Mouse (Mus musculus) liver, embryonic 13.5 days (tissue): ENCODE results near the gene Ryr3. TPM values are rescaled to one million over a fixed set of nuclear protein-coding genes. Genes with fewer than 3 reads are reported as not detected.
A peak's percentile ranks its signal among the peaks of the same experiment; 100 is the strongest.

ENCODE experiments used
- ATAC-seq: fragments of 200-750 bp; cut with Nextera tagmentation; 2 replicates; pipeline ENCODE4 v1.8.0; 2017; ENCODE audit warnings: low read depth, mild to moderate bottlenecking, moderate number of reproducible peaks, moderate library complexity
- DNase-seq: peaks from one replicate; pipeline ENCODE4 v3.0.0; 2022
- H3K27ac ChIP-seq: fragments of 300-500 bp; sonication (generic); 2 replicates; pipeline ENCODE4 v1.5.1; 2015; ENCODE audit warnings: moderate library complexity, mild to moderate bottlenecking, inconsistent platforms
- H3K27me3 ChIP-seq: fragments of 300-500 bp; sonication (generic); 2 replicates; pipeline ENCODE4 v1.6.1; 2015; ENCODE audit warnings: mild to moderate bottlenecking, inconsistent platforms
- H3K36me3 ChIP-seq: fragments of 300-500 bp; sonication (generic); 2 replicates; pipeline ENCODE4 v1.6.1; 2015; ENCODE audit warnings: mild to moderate bottlenecking, inconsistent platforms
- H3K4me1 ChIP-seq: fragments of 300-500 bp; sonication (generic); replicated peaks from 2 replicates; pipeline ENCODE4 v1.6.1; 2015; ENCODE audit warnings: inconsistent platforms
- H3K4me2 ChIP-seq: fragments of 300-500 bp; sonication (generic); 2 replicates; pipeline ENCODE4 v1.6.1; 2015; ENCODE audit warnings: inconsistent platforms, mild to moderate bottlenecking, moderate library complexity
- H3K4me3 ChIP-seq: fragments of 300-500 bp; sonication (generic); replicated peaks from 2 replicates; pipeline ENCODE4 v1.5.1; 2015; ENCODE audit warnings: mild to moderate bottlenecking, inconsistent platforms
- H3K9ac ChIP-seq: fragments of 300-500 bp; sonication (generic); 2 replicates; pipeline ENCODE4 v1.6.1; 2015; ENCODE audit warnings: mild to moderate bottlenecking, inconsistent platforms
- H3K9me3 ChIP-seq: fragments of 300-500 bp; sonication (generic); replicated peaks from 2 replicates; pipeline ENCODE4 v1.6.1; 2016; ENCODE audit warnings: inconsistent platforms
- WGBS: fragments of 180-500 bp; shearing (Covaris S2); methylation state at CpG from one replicate; pipeline ENCODE4 v1.1.7; 2015; ENCODE audit not compliant: insufficient replicate concordance; 5-methylcytosine and 5-hydroxymethylcytosine counted together
- polyA plus RNA-seq: library from polyadenylated mRNA; unstranded; fragments of >200 nt; fragmentation: Nextera tagmentation; extraction: Ambion mirVana; gene quantifications from 2 replicates; pipeline ENCODE4 v1.2.1, GENCODE M21; 2015

Ryr3 gene
- polyA plus RNA-seq, 1 experiment from 2014 or later: 0.12 TPM

DNA sequence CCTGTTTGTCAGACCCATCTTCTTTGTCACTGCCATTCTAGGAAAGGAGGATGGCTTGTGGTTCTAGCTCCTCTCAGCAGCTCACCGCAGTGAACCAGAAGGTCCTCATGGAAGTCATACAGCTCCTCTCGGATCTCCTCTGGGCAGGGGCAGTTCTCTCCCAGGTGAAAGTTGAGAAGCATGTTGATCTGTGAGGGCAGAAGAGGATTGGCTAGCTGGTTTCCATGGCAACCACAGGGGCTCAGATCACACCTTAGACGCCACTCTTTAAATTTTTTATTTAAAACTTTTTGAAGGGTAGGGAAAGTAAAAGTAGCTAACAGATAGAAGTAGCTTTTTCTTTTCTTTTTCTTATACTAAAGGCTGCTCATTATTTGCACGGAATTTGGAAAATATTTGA lies 390.3 kb downstream of the Ryr3 start:
- WGBS: 27% methylated on average over 4 of the region's 4 CpGs
- H3K9me3 ChIP-seq: no peaks in the 10 kb centered on the region
- no peak overlapping the region for H3K4me3 ChIP-seq
- no peaks in the 10 kb centered on the region for H3K4me1 ChIP-seq
- DNase-seq (no peak), ATAC-seq (no peak)
- no peaks in the 10 kb centered on the region for H3K27me3 ChIP-seq
- H3K36me3 ChIP-seq: no peaks in the 10 kb centered on the region
- H3K27ac ChIP-seq: no peak overlapping the region
- no peak overlapping the region for H3K9ac ChIP-seq
- H3K4me2 ChIP-seq: no peak overlapping the region

- DNase-seq (no peak), ATAC-seq (no peak)
- no peak overlapping the region for H3K4me2 ChIP-seq
- 41% methylated on average over 3 of the region's 3 CpGs for WGBS
- no peaks in the 10 kb centered on the region for H3K36me3 ChIP-seq
- no peaks in the 10 kb centered on the region for H3K27me3 ChIP-seq
- no peaks in the 10 kb centered on the region for H3K4me1 ChIP-seq
- H3K27ac ChIP-seq: no peak overlapping the region
- no peak overlapping the region for H3K9ac ChIP-seq
- no peak overlapping the region for H3K4me3 ChIP-seq
- no peaks in the 10 kb centered on the region for H3K9me3 ChIP-seq
Observed at GRCm38 (mm10) chr2:112822721-112823120, 394.2 kb downstream of the Ryr3 start.

- 76% methylated on average over 2 of the region's 2 CpGs for WGBS
- Histone ChIP-seq H3K36me3 (no peaks in the 10 kb centered on the region), H3K4me2 (no peak overlapping the region), H3K4me1 (no peaks in the 10 kb centered on the region), H3K9me3 (no peaks in the 10 kb centered on the region), H3K4me3 (no peak overlapping the region), H3K27me3 (no peaks in the 10 kb centered on the region), H3K27ac (no peak overlapping the region), H3K9ac (no peak overlapping the region)
- no peak for DNase-seq
- ATAC-seq: no peak
Observed at GRCm38 (mm10) chr2:112819059-112819458, 397.8 kb downstream of the Ryr3 start.

DNA sequence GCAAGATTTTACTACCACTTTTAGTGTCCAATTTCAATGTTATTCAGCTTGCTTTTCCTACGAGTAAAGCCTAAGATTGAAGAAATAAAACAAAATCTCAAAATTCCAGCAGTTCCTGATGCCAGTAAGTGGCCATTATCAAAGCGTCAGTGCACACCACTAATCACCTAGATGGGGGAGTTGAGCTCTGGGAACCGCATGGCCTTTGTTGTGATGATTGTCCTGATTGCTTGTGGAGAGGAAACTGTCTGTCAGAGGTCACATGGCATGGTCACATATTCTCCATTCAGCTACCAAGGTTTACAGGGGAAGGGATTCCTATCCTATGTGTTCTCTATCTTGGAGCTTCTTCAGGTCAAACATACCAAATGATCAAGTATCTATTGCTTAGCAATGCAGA lies 399.9 kb downstream of the Ryr3 start:
- Histone ChIP-seq H3K27me3 (no peaks in the 10 kb centered on the region), H3K4me3 (no peak overlapping the region), H3K4me1 (no peaks in the 10 kb centered on the region), H3K36me3 (no peaks in the 10 kb centered on the region), H3K4me2 (no peak overlapping the region), H3K9ac (no peak overlapping the region), H3K9me3 (no peaks in the 10 kb centered on the region), H3K27ac (no peak overlapping the region)
- ATAC-seq (no peak), DNase-seq (no peak)
- 47% methylated on average over 3 of the region's 3 CpGs for WGBS

GRCm38 (mm10) chr2:112815960-112816359 lies 400.9 kb downstream of the Ryr3 start:
- no peak overlapping the region for H3K27ac ChIP-seq

DNA sequence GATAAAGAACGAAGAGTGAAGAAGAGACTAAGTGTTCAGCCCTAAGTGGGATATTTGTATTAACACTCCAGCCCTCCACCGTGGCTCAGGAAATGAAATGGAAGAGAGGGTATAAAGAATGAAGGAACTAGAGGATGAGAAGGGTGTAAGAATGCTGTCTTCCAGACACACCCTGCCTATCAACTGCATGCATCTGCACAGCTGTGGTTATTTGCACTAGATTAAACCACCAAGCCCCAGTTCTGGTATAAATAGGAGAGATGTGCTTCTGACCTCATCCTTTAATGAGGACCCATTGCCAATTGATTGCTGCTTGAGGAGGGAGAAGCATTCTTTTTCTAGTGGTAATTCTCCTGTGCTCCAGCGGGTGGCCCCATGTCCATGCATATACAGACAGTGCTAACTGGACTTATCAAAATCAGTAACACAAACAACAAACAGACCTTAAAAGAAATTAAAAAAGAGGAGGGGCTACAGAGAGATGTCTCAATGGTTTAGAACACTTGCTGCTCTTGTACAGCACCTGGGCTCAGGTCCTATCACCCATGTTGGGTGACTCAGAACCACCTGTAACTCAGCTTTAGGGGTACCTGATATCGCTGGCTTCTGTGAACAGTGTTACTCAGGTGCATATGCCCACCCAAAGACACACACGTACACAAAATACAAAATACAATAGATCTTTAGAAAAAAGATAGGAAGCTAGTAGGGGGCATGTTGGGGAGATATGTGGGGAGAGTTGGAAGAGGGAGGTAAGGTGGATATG lies 404.1 kb downstream of the Ryr3 start:
- DNase-seq: no peak
- H3K27ac ChIP-seq: no peak overlapping the region
- no peaks in the 10 kb centered on the region for H3K4me1 ChIP-seq

More at GRCm38 (mm10) chr2:112815960-112816359, 400.9 kb downstream of the Ryr3 start:
- H3K27me3 ChIP-seq: no peaks in the 10 kb centered on the region
- H3K4me1 ChIP-seq: no peaks in the 10 kb centered on the region
- no peak overlapping the region for H3K4me3 ChIP-seq
- H3K9ac ChIP-seq: no peak overlapping the region
- no peak for ATAC-seq
- 57% methylated on average over 3 of the region's 3 CpGs for WGBS
- no peaks in the 10 kb centered on the region for H3K9me3 ChIP-seq
- H3K36me3 ChIP-seq: no peaks in the 10 kb centered on the region
- no peak overlapping the region for H3K4me2 ChIP-seq
- no peak for DNase-seq

DNA sequence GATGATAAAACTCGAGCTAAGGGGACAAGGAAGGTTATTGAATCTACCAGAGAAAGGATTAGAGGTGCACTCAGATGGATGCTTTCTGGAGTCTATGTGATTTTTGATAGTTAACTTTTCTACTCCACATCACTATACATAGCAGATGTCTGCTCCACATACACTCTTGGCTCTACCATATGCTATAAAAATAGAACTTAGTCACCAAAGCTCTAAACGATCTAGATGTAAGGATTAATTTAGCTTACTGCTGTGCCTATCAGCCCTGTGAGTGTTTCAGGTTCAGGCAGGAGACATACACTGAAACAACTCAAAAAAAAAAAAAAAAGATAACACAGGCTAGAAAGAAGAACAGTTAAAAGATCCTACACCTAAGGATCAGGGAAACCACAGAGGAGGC lies 410.9 kb downstream of the Ryr3 start:
- H3K36me3 ChIP-seq: no peaks in the 10 kb centered on the region
- no peaks in the 10 kb centered on the region for H3K27me3 ChIP-seq
- no peak overlapping the region for H3K9ac ChIP-seq
- no peak overlapping the region for H3K4me2 ChIP-seq
- 30% methylated on average over 2 of the region's 2 CpGs for WGBS
- no peak for DNase-seq
- H3K4me1 ChIP-seq: no peaks in the 10 kb centered on the region
- H3K9me3 ChIP-seq: no peaks in the 10 kb centered on the region
- no peak overlapping the region for H3K4me3 ChIP-seq
- H3K27ac ChIP-seq: no peak overlapping the region
- no peak for ATAC-seq

More for the DNA sequence above, 404.1 kb downstream of the Ryr3 start:
- ATAC-seq: peak; percentile 59
- H3K4me3 ChIP-seq: no peak overlapping the region
- no peaks in the 10 kb centered on the region for H3K27me3 ChIP-seq
- WGBS: 50% methylated on average over 5 of the region's 5 CpGs
- H3K9me3 ChIP-seq: no peaks in the 10 kb centered on the region
- no peak overlapping the region for H3K4me2 ChIP-seq
- no peaks in the 10 kb centered on the region for H3K36me3 ChIP-seq
- H3K9ac ChIP-seq: no peak overlapping the region

DNA sequence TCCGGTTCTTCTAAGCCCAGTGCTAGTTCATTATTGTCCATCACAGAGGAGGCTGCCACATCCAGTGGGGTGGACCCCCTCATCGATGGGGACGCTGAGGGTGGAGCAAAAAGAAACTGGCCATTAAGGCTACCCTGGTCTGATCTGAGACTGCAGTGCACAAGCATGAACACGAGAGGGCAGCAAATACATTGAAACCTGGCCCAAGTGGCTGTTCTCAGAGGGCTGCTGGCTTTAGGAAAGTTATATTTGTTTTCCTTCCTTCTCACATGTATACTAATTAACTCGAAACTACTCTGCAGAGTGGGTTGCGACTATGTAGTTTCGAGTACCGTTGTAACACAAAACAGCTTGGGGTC lies 416.9 kb downstream of the Ryr3 start:
- Histone ChIP-seq H3K4me1 (no peaks in the 10 kb centered on the region), H3K27me3 (no peaks in the 10 kb centered on the region), H3K9me3 (no peaks in the 10 kb centered on the region), H3K9ac (no peak overlapping the region), H3K4me3 (no peak overlapping the region), H3K36me3 (no peaks in the 10 kb centered on the region), H3K4me2 (no peak overlapping the region), H3K27ac (no peak overlapping the region)
- no peak for ATAC-seq
- 13% methylated on average over 8 of the region's 8 CpGs for WGBS
- DNase-seq: peak; percentile 2

DNA sequence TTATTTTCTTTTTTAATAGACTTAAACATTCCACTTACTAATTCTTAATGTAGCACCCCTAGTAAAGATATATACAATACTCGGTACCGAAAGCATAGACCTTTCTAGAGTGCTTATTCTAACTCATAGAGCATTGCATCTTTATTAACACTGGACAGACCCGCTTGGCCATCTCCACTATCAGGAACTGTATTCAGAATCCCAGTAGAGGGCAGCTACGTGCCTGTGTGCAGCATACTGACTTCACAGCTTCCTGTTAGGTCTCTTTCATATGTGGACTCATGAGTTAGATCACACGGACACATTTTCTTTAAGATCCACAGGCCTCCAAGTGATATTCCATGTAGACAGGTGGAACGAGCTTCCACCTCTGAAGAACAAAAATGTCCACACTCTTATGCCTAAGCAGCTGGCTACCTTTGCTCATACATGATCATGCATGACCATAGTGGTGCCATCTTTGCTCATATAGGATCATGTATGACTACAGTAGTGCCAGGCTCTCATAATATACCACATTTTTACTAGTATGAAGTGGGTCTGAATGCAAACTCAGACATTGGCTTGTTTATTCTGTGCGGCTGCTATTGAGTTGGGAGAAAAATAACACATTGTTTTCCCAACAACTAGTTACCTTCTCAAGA lies 417.4 kb downstream of the Ryr3 start:
- H3K4me3 ChIP-seq: no peak overlapping the region
- no peak for ATAC-seq
- H3K4me2 ChIP-seq: no peak overlapping the region
- no peaks in the 10 kb centered on the region for H3K36me3 ChIP-seq
- no peaks in the 10 kb centered on the region for H3K4me1 ChIP-seq
- no peak overlapping the region for H3K9ac ChIP-seq
- no peak overlapping the region for H3K27ac ChIP-seq
- WGBS: 57% methylated on average over 7 of the region's 7 CpGs
- H3K27me3 ChIP-seq: no peaks in the 10 kb centered on the region
- DNase-seq: no peak
- H3K9me3 ChIP-seq: no peaks in the 10 kb centered on the region

- H3K27ac ChIP-seq: no peak overlapping the region
- no peak overlapping the region for H3K9ac ChIP-seq
- no peak overlapping the region for H3K4me2 ChIP-seq
- ATAC-seq (no peak), DNase-seq (no peak)
- no peaks in the 10 kb centered on the region for H3K4me1 ChIP-seq
- no peaks in the 10 kb centered on the region for H3K9me3 ChIP-seq
- H3K36me3 ChIP-seq: no peaks in the 10 kb centered on the region
- no peaks in the 10 kb centered on the region for H3K27me3 ChIP-seq
- H3K4me3 ChIP-seq: no peak overlapping the region
- 35% methylated on average over 2 of the region's 2 CpGs for WGBS
Observed at GRCm38 (mm10) chr2:112781631-112782030, 435.3 kb downstream of the Ryr3 start.

DNA sequence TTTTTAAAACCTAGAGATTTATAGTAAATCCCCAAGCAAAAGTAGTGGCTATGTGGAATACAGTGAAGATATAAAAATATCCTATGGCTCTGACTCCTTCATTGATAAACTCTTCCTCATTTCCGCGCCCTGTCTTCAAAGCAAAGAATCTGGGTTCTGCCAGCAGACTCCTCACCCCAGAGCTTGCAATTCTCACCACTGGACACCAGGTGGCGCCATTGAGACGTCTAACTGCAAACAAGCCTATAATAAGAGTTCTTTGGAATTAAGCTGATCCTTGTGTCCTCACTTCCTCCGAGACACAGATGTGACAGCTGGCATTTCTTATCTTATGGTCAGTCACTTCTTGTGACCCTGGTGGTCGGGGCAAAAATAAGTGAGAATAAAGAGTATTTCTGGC lies 442.1 kb downstream of the Ryr3 start:
- whole genome bisulfite sequencing: 14% methylated on average over 6 of the region's 6 CpGs
- no peak overlapping the region for H3K4me2 ChIP-seq
- DNase-seq (peak; percentile 36), ATAC-seq (no peak)
- H3K4me3 ChIP-seq: no peak overlapping the region
- H3K9ac ChIP-seq: no peak overlapping the region
- no peak overlapping the region for H3K27ac ChIP-seq
- H3K36me3 ChIP-seq: no peaks in the 10 kb centered on the region
- no peaks in the 10 kb centered on the region for H3K4me1 ChIP-seq
- H3K9me3 ChIP-seq: no peaks in the 10 kb centered on the region
- H3K27me3 ChIP-seq: no peaks in the 10 kb centered on the region

DNA sequence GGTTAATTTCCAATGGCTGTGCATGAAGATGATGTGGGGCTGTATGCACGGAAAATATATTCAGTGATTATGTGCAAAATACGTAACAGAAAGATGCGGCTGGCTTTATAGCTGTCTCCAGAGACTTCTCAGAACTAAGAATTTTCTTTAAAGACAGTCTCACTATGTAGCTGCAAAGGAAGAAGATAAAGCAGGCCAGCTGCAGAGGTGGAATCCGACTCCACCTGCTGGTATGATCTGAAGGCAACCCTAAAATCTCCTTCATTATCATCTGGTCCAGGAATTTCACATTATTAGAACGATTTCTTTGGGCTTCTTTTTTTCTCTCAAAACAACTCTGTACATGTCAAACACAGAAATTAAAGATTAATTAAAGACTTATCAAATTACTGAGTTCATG lies 449.2 kb downstream of the Ryr3 start:
- no peak overlapping the region for H3K9ac ChIP-seq
- H3K4me2 ChIP-seq: no peak overlapping the region
- no peak overlapping the region for H3K4me3 ChIP-seq
- H3K4me1 ChIP-seq: no peaks in the 10 kb centered on the region
- no peak for DNase-seq
- no peaks in the 10 kb centered on the region for H3K36me3 ChIP-seq
- no peaks in the 10 kb centered on the region for H3K9me3 ChIP-seq
- ATAC-seq: no peak
- no peaks in the 10 kb centered on the region for H3K27me3 ChIP-seq
- WGBS: 64% methylated on average over 5 of the region's 5 CpGs
- no peak overlapping the region for H3K27ac ChIP-seq
